Mouse (Mus musculus): ENCODE measurements around the gene Aldh4a1.

Gene Aldh4a1

DNA sequence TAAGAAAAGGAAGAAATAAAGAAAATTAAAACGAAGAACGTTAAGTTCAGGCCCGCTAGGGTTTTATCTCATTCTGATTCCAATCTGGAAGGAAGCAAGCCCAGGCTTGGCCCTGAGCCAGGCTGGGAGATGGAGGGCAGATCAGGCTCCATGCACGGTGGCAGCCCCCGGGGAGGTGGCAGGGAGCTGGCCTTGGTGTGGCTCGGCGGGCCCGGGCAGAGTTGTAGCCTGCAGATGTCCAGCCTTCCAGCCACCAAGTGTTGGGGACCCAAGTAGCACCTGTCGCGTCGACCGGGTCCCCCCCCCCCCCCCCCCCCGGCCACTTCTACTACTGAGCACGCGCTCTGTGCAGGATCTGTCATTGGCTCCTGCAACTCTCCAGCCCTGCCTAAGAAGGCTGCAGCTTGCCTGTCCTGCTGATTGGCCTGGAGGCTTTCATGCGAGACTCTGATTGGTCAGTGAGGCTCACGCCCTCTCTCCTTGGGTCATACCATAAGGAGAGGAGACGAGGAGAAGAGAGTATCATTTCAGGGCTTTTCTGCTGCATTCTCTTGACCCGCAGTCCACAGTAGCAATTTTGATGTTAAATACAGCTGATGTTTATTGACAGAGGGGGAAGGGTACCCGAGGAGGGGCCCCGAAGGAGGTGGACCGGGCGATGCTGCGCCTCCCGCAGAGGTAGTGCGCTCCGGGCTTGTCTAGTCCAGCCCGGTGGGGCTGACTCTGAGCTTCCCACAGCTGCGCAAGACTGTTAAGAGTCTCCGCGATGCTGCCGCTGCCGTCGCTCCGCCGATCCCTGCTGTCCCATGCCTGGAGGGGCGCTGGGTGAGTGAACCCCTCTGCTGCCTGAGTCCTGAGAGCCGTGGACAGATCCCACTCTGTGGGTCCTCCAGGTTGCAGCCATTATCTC is at the start of gene Aldh4a1:
Gene Aldh4a1 (plus strand): TSS at position 494 of the 910 bp plus-strand sequence.
- peak; percentile 97 for DNase-seq (ENCODE audit: low read depth)

DNA sequence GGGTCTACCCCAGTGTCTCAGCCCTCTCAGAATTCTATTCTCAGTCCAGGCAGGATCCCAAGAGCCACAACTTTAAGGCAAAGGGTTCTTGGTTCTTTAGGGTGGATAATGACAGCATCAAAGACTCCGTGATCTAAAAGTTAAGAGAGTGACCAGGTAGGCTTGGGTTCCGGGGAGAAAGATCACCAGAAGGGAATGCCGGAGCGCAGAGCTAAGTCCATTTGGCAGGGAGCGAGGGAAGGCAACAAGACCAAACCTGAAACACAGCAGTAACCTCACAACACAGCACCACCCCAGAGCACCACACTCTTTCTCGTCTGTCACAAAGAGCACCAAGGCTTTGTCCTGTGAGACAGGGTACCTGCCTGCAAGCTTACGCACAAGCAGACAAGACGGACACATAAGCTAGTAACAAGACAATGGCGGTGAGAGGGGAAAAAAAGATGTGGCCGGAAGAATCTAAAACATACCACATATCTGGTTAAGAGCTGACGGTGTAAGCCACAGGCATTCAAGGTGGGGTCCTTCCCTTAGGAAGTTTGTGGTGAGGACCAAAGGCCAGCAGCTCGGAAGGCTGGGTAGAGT is 49.6 kb upstream of the Aldh4a1 start:
- DNase-seq (ENCODE audit: low read depth), result peak; percentile 50

DNA sequence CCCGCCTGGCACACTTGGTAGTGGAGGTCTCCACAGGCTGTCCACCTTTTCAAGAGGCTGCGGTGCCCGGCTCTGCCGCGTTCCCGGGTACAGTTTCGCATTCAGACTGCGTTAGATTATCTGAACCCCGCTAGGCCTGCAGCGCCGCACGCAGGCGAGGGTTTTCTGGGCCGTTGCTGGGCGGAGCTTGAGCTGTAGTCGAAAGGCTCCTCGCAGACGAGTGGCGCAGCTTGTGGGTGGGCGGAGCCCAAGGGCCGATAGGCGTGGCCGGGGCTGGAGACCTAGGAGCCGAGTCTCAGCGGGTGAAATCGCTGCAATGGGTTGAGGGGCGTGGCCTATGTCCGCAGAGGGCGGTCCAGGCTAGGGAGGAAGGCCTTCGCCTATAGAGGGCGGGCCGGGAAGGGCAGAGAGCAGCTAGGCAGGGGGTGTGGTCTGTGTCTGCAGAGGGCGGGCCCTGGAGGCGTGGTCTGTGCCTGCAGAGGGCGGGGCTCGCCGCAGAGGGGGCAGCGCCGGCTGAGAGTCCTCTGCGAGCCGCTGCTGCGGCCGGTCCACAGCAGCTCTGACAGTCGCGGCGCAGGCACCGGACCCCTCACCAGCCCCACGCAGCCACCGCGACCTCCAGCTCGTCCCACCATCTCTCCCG is 48.4 kb upstream of the Aldh4a1 start:
- peak; percentile 100 for DNase-seq (ENCODE audit: low read depth)

DNA sequence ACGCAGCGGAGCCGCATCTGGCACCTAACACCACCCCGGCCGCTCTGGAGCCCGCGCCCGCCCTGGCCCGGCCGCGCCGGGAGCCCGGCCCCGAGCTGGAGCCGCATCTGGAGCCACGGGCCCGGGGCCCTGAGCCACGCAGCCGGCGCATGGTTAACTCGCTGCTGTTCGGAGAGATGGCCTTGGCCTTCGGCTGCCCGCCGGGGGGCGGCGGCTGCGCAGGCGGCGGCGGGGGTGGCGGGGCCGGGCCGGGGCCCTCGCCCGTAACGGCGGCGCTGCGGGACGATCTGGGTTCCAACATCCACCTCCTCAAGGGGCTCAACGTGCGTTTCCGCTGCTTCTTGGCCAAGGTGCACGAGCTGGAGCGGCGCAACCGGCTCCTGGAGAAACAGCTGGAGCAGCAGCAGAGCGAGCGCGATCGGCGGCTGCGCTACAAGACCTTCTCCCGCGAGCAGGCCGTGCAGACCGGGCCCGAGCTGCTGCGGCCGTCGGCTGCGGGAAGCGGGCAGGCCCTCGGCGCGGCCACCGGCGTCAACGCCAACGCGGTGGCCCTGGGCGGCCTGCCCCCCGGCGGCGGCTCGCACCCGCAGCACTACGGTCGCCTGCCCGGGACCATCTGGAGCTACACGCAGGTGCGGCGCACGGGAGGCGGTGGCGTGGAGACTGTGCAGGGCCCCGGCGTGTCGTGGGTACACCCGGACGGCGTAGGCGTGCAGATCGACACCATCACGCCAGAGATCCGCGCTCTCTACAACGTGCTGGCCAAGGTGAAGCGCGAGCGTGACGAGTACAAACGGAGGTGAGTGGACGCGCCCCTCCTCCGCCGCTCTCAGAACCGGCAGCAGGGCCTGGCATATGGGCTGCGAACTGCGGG is 47.6 kb upstream of the Aldh4a1 start:
- DNase-seq (ENCODE audit: low read depth), result peak; percentile 79

DNA sequence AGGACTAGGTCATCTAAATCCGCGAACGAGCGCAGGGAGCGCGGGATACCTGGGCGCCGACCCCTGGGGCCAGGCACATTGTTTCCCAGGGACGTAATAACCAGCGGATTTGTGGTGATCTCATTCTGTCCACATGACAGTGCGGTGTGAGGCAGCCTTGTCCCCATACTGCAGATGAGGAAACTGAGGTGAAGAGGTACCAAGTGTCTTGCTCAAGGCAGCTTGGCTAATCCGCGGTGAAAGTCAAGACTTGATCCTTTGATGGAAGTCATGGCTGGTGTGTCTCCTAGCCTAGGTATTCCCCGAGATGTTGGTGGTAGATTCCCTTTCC is 47.0 kb upstream of the Aldh4a1 start:
- peak; percentile 69 for DNase-seq (ENCODE audit: low read depth)

DNA sequence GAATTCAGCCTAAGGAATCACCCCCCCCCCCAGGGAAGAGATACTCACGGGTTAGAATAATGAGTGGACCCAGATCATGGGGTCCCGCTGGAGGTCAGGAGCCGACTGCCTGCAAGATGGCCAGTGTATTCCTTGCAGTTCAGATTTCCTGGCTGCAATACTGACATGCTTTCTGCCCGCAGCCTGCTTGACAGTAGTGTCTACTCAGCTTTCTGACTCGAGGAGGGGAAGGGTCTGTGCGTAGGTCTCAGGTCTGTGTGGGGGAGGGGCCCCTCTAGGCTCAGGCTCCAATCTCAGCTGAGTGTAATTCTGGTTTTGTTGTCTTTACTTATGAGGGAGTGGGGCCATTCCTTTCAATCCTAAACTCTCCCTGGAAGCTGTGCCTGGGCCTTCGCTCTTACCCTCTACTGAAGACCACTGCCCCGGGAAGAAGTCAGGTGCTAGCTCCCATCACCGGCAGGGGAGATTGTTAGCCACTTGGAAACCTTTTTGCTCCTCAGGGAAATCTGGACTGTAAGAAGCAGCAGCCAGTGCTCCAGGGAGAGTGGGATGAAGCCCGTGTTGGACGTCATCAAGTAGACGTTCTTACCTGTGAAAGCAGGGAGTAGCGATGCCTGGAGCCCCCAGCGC is 46.3 kb upstream of the Aldh4a1 start:
- peak; percentile 33 for DNase-seq (ENCODE audit: low read depth)

DNA sequence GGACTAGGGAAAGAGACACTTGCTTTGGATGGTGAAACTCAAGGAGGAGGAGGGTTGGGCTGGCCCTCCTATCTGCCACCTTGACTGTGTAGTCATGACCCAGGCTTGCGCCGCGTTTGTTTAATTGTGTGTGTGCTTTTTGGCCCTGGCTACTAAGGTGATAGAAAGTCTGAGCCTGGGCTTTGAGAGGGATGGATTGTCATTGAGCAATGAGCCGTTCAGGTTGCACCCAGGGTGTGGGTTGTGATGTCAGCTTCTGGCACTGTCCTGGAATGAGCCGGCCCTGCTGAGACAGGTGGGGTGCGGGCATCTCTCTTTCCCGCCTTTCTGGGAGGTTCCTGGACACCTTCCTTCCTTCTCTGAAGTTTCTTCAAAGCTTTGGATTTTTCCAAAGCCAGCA is 45.7 kb upstream of the Aldh4a1 start:
- no peak for DNase-seq (ENCODE audit: low read depth)

DNA sequence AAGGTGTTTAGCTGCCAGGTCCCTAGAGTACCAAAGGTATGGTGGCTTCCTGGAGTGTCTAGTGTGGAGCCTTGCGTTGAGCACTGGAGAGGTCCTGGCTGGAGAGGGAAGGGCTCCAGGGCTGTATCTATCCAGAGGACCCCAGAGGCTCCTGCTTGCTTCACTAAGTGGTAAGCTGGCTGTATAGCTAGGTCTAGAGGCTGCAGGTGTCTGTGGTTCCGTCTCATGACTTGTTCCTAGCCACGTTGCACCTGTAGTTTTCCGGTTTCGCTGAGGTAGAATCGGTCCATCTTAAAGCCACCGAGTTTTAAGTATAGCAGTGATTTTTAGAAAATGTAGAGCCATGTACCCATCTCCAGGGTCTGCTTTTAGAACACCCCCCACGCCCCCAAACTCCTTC is 44.3 kb upstream of the Aldh4a1 start:
- peak; percentile 80 for DNase-seq (ENCODE audit: low read depth)

DNA sequence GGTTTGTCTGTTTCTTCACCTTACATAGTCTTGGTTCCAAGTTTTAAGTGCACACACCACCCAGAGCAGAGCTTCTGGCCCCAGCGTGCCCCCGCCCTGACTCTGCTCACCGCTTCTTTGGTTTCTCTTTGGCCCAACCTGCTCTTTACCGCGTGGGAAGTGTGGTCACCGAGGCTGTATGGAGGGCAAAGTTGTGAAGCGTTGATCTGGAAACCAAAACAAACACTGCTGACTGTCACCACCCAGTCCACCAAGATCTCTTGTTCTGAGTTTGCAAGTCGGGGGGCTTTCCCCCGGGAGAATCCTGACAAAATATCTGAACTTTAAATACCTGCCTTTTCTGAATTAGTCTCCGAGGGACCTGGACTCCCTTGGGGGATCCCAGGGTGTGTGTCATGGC is 43.7 kb upstream of the Aldh4a1 start:
- peak; percentile 95 for DNase-seq (ENCODE audit: low read depth)

DNA sequence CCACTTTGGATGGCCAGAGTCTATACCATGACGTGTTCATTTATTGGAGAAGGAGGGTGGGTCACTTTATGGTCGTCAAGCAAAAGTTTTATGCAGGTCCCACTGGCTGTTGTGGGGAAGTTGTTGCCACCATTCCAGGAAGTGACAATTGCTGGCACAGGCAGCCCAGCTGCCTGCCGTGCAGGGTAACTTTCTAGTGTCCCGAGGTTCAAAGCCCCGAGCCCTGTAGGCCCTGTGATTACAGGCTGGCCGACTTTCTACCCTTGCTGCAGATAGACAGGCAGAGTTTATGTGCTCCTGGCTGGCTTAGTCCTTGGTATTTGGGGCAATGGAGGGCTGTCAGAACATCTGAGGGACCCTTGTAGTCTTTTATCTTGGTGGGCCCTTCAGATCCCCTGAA is 43.2 kb upstream of the Aldh4a1 start:
- DNase-seq (ENCODE audit: low read depth), result no peak

DNA sequence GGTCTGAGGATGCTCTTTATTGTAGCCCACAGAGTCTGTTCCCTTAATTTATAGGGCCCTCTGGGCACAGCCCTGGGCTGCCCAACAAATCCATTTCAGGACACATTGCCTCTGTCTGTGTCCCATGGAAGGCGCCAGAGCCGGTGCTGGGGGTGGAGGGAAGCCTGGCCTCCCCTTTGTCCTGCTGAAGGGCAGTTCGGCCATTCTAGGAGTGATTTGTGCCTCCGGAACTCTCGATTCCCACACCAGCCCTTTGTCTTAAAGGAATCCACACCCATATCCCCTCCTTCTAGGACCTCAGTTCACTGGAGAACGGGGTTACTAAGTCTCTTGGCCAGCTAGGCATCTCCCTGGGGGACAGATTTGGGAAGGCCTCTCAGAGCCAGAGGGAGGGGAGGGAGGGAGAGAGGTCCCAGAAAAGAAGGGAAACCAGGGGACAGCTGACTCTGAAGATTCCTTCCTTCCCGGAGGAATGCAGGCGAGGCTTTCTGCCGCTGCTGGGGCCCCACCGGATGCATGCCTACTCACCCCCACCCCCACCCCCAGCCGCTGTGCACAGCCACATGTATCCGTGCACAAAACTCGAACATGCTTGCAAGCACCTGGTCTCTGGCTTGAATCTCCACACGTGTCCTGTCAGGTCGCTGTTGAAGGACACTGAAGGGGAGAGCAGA is 41.9 kb upstream of the Aldh4a1 start:
- peak; percentile 60 for DNase-seq (ENCODE audit: low read depth)

DNA sequence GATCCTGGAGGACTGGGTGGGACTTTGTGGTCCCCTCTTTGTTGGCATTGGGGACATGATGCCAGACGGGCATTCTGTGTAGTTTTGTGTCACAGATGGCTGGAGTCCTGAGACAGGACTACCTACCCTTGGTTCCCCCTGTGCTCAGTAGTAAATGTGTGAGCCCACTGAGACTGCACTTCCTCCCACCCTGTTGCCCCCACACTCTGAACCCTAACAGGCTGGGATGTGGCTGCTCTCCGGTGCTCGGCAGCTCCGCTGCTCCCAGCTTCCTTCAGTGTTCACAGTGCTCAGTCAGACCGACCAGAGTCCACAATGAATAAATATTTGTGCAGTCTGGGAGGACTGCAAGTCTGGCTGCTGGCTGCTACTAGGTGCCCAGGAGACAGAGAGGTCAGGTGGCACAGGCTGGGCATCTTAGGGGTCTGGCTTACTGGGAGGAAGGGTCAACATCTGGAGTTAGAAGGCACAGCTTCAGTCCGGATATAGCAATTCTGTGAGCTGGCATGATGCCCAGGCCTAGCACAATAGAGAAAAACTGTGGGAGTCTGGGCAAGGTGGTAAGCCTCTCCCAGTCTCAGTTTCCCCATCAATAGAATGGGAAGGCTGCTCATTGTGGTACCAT is 41.1 kb upstream of the Aldh4a1 start:
- no peak for DNase-seq (ENCODE audit: low read depth)

DNA sequence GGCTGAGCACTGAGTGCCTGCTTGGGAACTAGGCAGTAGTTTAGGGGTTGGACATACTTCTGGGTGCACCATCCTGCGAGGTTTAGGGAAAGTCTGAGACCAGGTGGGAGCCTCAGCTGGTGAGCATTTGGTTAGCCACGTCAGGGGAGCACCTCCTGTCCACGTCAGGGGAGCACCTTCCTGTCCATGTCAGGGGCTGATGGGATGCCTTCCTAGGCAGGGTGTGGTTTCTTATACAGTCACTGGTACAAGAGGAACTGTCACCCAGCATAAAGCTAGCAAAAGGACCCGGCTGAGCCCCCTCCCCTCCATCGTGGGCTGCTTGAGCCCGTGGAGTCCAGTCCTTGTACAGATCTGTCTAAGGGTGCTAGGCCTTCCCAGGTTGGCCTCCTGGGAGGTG is 40.3 kb upstream of the Aldh4a1 start:
- peak; percentile 36 for DNase-seq (ENCODE audit: low read depth)

DNA sequence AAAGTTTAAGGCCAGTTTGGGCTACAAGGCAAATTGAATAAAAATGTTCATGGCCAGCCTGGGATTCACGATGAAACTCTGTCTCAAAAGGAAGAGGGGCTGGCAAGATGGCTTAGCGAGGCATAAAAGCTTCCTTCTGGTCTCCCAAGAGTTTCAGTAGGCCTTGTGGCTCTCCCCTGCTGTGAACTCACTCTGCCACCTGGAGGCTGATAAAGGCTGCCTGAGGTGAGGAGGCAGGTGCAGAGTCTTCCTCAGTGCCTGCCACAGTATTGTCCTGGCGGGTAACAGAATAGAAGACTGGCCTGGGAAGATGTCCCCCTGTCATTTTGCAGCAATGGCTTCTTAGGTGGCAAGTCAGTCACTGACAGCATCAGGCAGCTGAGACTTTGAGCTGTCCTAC is 39.8 kb upstream of the Aldh4a1 start:
- DNase-seq (ENCODE audit: low read depth), result peak; percentile 49

DNA sequence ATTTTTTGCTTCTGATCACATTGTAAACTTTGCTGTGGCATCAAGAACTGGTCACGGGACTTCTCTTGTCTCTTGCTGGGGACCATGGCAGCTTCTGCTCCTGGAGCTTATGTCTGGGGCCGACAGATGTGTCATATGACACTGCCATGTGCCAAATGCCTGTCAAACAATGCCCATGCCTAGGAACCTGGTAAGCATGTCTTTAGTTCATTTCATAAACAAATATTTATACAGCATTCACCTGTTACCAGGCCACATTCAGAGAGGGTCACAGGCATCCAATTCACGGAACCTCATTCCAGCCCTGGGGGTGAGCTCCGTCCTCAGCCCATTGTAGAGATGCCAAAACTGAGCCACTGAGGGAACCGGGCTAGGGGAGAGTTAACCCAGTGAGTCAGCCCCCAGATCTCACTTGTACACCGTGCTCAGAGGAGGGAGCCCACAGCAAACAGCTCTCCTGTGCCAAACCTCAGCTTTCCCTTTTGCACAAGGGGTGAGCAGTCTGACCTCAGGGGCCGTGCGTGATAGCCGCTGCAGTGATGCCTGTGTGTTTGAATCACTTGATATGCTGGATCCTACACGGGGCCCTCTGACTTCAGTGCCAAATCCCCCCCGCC is 38.9 kb upstream of the Aldh4a1 start:
- no peak for DNase-seq (ENCODE audit: low read depth)

DNA sequence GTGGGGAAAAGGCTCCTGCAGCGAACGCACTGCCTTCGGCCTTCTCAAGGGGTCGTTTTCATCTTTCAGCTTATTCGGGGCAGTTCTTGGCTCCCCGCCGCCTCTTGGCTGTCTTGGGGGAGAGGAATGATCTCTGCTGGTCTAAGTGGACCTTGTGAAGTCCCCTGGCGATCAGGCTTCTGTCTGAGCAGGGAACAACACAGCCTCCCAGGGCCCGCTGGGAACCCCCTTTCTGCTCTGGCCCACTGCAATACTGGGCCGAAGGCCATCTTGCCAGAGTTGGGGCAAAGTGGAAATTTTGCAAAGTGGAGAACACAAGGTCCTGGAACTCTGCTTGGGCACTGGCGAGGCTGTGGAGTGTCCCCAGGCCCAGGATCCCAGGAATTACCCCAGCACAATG is 38.0 kb upstream of the Aldh4a1 start:
- no peak for DNase-seq (ENCODE audit: low read depth)

DNA sequence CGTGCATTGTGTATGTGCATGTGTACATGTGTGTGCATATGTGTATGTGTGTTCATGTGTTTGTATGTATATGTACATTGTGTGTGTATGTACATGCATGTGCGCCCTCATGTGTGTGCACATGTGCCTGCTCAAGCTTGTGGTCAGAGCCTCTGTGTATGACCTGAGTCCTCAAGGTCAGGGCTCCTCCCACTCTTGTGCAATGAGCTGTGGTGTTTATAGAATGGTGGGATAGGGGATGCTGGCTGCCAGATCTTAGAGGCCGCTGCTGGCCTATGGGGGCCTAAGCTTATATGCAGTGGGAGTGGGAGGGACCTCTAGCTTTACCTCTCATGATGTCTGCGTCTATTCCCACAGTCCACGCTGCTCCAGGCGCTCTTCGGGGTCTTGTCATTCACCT is 37.0 kb upstream of the Aldh4a1 start:
- DNase-seq (ENCODE audit: low read depth), result no peak

DNA sequence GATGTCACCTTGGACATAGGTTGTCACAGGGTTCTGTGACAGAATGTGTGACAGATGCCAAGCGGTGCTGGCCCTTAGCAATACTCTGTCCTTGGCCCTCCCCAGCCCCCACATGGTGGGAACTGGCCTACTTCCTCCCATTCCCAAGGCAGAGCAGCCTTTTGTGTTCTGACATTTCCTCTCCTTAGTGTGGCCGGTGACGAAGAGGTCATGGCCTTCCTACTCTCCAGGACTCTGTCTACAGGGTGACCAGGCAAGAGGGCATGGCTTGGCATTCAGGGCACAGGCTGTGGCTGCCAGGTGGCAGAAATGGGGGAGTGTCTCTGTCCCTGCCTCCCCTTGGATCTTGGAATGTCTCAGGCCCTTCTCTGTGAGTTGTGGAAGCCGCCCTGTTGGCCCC is 35.3 kb upstream of the Aldh4a1 start:
- no peak for DNase-seq (ENCODE audit: low read depth)

DNA sequence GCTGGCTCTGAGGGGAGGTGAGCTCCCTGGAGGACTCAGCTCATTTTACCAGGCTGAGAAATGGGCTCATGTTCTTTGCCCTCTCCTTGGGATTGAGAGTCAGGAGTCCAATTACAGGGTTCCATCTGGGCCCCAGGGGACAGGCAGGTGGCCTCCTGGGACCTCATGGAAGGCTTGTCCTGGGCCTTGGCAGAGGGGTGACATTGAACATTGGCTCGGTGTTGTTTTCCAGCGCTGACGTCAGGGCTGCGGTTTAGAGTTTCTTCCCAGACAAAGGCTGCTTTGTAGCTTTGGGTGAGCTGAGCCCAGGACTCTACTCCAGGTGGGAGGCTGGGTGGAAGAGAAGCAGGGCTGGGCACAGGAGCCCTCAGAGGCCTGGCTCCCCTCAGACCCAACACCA is 34.9 kb upstream of the Aldh4a1 start:
- DNase-seq (ENCODE audit: low read depth), result no peak

DNA sequence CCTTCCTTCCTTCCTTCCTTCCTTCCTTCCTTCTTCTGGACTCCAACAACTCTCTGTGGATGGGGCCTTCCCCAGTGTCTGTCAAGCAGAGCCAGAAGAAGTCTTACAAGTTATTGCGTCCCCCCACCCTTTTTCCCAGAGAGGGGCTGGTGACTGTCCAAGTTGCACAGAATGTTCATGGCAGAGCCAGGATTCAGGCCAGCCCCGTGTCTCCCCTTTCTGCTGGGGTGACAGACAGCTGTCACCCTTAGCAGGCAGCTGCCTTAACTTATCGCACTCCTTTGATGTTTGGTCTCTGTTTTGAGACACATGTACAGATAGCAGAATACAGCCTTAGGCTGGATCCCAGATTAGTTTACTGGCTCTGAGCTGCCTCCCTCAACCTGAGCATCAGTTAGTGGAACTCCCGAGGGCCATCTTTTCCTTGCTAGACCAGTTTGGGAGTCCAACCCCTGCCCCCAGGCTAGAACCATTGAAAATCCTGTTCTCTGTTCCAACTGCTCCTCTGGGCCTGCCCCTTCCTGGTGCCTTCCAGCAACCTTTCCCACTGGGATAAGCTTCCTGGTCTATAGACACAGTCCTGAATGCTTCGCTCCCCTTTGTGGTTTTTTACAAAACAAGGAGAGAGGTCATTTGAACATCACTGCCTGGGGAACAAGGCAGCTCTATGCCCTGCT is 33.2 kb upstream of the Aldh4a1 start:
- no peak for DNase-seq (ENCODE audit: low read depth)

Data from induced T-regulatory cell, adult 2 months (primary cell).